ENCODE assay signal across 17 mouse cellular contexts in the genomic region with DNA sequence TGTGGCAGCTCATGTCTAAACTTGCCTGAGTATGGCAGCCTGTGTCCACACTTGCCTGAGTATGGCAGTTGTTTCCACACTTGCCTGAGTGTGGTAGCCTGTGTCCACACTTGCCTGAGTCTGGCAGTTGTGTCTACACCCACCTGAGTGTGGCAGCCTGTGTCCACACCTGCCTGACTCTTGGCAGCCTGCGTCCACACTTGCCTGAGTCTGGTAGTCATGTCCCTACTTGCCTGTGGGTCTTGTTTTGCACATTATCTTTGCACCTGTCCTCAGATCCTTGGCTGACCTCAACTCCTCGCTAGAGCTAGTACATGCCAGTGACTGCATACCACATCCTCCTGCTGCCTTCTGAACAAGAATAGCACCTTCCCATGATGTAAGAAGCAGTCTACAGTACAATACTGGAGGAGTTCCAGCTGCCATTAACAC.
DNase-seq lines count a peak whose midpoint lies in the region.
"Had no signal": no experiment of that assay in that cellular context is flagged by ENCODE, and none has a peak within 500 bp of the region (broad histone marks: within the 10 kb centered on the region; RNA-seq: fewer than 3 reads in every experiment).

No protein-coding gene starts in this region.

- H3K4me3 ChIP-seq in heart, embryonic 10.5 days = no peak overlapping the region
- H3K4me3 ChIP-seq in forebrain, embryonic 10.5 days = no peak overlapping the region
- H3K4me3 ChIP-seq: erythroblast, embryonic 14.5 days; hindbrain, embryonic 10.5 days; intestine, embryonic 15.5 days; liver, embryonic 13.5 days had no signal

- peak; percentile 21 for DNase-seq in gastrocnemius, adult 18-20 months (ENCODE audit: low spot score)
- no peak for DNase-seq in gastrocnemius, postnatal 10 days
- DNase-seq in 416B (ENCODE audit: low read depth) = peak; percentile 75
- no peak for DNase-seq in heart, embryonic 10.5 days (ENCODE audit: low spot score)
- DNase-seq in heart, postnatal 4 days = peak; percentile 42
- DNase-seq in ovary, postnatal 10 days (ENCODE audit: low spot score) = no peak
- DNase-seq in left cerebral cortex, adult 18-20 months (ENCODE audit: low spot score in 2 of 2) = no peak
- DNase-seq in forebrain, embryonic 10.5 days (ENCODE audit: extremely low spot score, low spot score) = no peak
- DNase-seq: cerebellum, adult 9-11 months; kidney, postnatal 14 days; liver, embryonic 13.5 days; lung, postnatal 36 days; right cerebral cortex, postnatal 4 days; thymus, postnatal 25 days had no signal

- peaks cover 17% of the 10 kb centered on the region; the same call in 1 of the 2 replicates for H3K4me1 ChIP-seq in heart, embryonic 10.5 days
- no peaks in the 10 kb centered on the region for H3K4me1 ChIP-seq in forebrain, embryonic 10.5 days
- H3K4me1 ChIP-seq: intestine, embryonic 15.5 days had no signal

- 46% methylated on average over 2 of the region's 2 CpGs for WGBS in heart, embryonic 10.5 days
- WGBS in forebrain, embryonic 10.5 days = 92% methylated on average over 2 of the region's 2 CpGs

- no peaks in the 10 kb centered on the region for H3K9me3 ChIP-seq in heart, embryonic 10.5 days
- no peaks in the 10 kb centered on the region for H3K9me3 ChIP-seq in forebrain, embryonic 10.5 days
- H3K9me3 ChIP-seq: hindbrain, embryonic 10.5 days; intestine, embryonic 15.5 days; liver, embryonic 13.5 days had no signal

- H3K36me3 ChIP-seq in heart, embryonic 10.5 days = no peaks in the 10 kb centered on the region
- H3K36me3 ChIP-seq in forebrain, embryonic 10.5 days (replicated peaks) = no peaks in the 10 kb centered on the region
- H3K36me3 ChIP-seq: hindbrain, embryonic 10.5 days; intestine, embryonic 15.5 days; liver, embryonic 13.5 days had no signal

- 0 out of 2 replicates have a peak overlapping the region, but pooled peaks have one; percentile 8 for H3K27ac ChIP-seq in heart, embryonic 10.5 days
- no peak overlapping the region for H3K27ac ChIP-seq in forebrain, embryonic 10.5 days
- H3K27ac ChIP-seq: hindbrain, embryonic 10.5 days; intestine, embryonic 15.5 days; liver, embryonic 13.5 days had no signal

- no peaks in the 10 kb centered on the region for H3K27me3 ChIP-seq in heart, embryonic 10.5 days (ENCODE audit: insufficient read depth, poor library complexity, severe bottlenecking)
- H3K27me3 ChIP-seq in forebrain, embryonic 10.5 days (ENCODE audit: poor library complexity, severe bottlenecking) = no peaks in the 10 kb centered on the region
- H3K27me3 ChIP-seq: intestine, embryonic 15.5 days had no signal

Comparison
In these comparisons a context has a peak if more than half of its experiments do, and no peak if none do; other contexts are left out.
1. DNase-seq: peak in gastrocnemius, adult 18-20 months (single experiment), 416B (single experiment) and heart, postnatal 4 days (single experiment); none in gastrocnemius, postnatal 10 days (single experiment), heart, embryonic 10.5 days (single experiment), ovary, postnatal 10 days (single experiment), left cerebral cortex, adult 18-20 months (0 of 2) and forebrain, embryonic 10.5 days (single experiment).